Mouse (Mus musculus): ENCODE results near the gene Shtn1. TPM values are rescaled to one million over a fixed set of nuclear protein-coding genes. Genes with fewer than 3 reads are reported as not detected.

Gene Shtn1
- polyA plus RNA-seq (2012; rRNA removed) = 0.53 and 0.66 TPM in 2 replicates

GRCm38 (mm10) chr19:59075472-59076101, at the start of gene Shtn1:
Gene Shtn1, minus strand, starts transcription at chr19:59076100.

GRCm38 (mm10) chr19:58942841-58943828, 132.8 kb downstream of the Shtn1 start, which contains the start of the genes Eno4 and Hspa12a:
Gene Eno4, plus strand, starts transcription at chr19:58943425.
Gene Hspa12a, minus strand, starts transcription at chr19:58943654.

Other genes starting within 250 kb of the Shtn1 start
- 0.05 TPM in 1 of 2 replicates, not detected in the other for gene Eno4, start 132.7 kb downstream of the Shtn1 start, polyA plus RNA-seq (2012; rRNA removed)
- 0.28 and 0.36 TPM in 2 replicates for gene Hspa12a, start 132.4 kb downstream of the Shtn1 start, polyA plus RNA-seq (2012; rRNA removed)
- not detected in 2 replicates for gene Vax1, start 94.0 kb upstream of the Shtn1 start, polyA plus RNA-seq (2012; rRNA removed)
- gene Kcnk18, start 143.1 kb upstream of the Shtn1 start, polyA plus RNA-seq (2012; rRNA removed) = not detected in 2 replicates
- 0.79 and 0.83 TPM in 2 replicates for gene Slc18a2, start 184.8 kb upstream of the Shtn1 start, polyA plus RNA-seq (2012; rRNA removed)
- 131 and 228 TPM in 2 replicates for gene Rps12-ps3, start 246.2 kb upstream of the Shtn1 start, polyA plus RNA-seq (2012; rRNA removed)